Mouse (Mus musculus) stomach, embryonic 14.5 days (tissue): ENCODE measurements at regions not wholly inside any gene's neighbourhood (a gene's known extent, or its start where the extent isn't known, plus 50 kb on each side); places are given as distances from the start of the nearest gene placed in this dataset.

Experiments
- ATAC-seq: fragments of 200-750 bp; cut with Nextera tagmentation; 2 replicates; pipeline ENCODE4 v1.8.0; 2017; ENCODE audit warnings: low read depth, moderate TSS enrichment; ENCODE audit not compliant: insufficient number of reproducible peaks, insufficient read depth, low FRiP score
- H3K27ac ChIP-seq: fragments of 300-500 bp; sonication (generic); 2 replicates; pipeline ENCODE4 v1.5.1; 2014; ENCODE audit warnings: mild to moderate bottlenecking, low read length, moderate library complexity, mixed read lengths
- H3K27me3 ChIP-seq: fragments of 300-500 bp; sonication (generic); 2 replicates; pipeline ENCODE4 v1.6.1; 2014; ENCODE audit warnings: low read length, control low read depth, mixed read lengths; ENCODE audit not compliant: control insufficient read depth, insufficient read depth
- H3K36me3 ChIP-seq: fragments of 300-500 bp; sonication (generic); 2 replicates; pipeline ENCODE4 v1.6.1; 2014; ENCODE audit warnings: mild to moderate bottlenecking, control low read depth, low read length, moderate library complexity, mixed read lengths; ENCODE audit not compliant: control insufficient read depth, insufficient read depth
- H3K4me1 ChIP-seq: fragments of 300-500 bp; sonication (generic); 2 replicates; pipeline ENCODE4 v1.6.1; 2014; ENCODE audit warnings: low read length, control low read depth, mixed read lengths; ENCODE audit not compliant: control insufficient read depth, insufficient read depth
- H3K4me2 ChIP-seq: fragments of 300-500 bp; sonication (generic); replicated peaks from 2 replicates; pipeline ENCODE4 v1.6.1; 2014; ENCODE audit warnings: low read depth, low read length, control low read depth
- H3K4me3 ChIP-seq: fragments of 300-500 bp; sonication (generic); 2 replicates; pipeline ENCODE4 v1.5.1; 2014; ENCODE audit warnings: low read depth, low read length, control low read depth
- H3K9ac ChIP-seq: fragments of 300-500 bp; sonication (generic); replicated peaks from 2 replicates; pipeline ENCODE4 v1.6.1; 2014; ENCODE audit warnings: low read depth, mild to moderate bottlenecking, control low read depth, low read length, moderate library complexity, mixed read lengths
- H3K9me3 ChIP-seq: fragments of 300-500 bp; sonication (generic); 2 replicates; pipeline ENCODE4 v1.6.1; 2016; ENCODE audit warnings: low read depth, low read length, control low read depth; ENCODE audit not compliant: control insufficient read depth
- WGBS: fragments of 180-500 bp; shearing (Covaris S2); extraction: QIAGEN DNeasy Blood & Tissue Kit; methylation state at CpG from one replicate; pipeline ENCODE4 v1.1.7; 2014; 5-methylcytosine and 5-hydroxymethylcytosine counted together

DNA sequence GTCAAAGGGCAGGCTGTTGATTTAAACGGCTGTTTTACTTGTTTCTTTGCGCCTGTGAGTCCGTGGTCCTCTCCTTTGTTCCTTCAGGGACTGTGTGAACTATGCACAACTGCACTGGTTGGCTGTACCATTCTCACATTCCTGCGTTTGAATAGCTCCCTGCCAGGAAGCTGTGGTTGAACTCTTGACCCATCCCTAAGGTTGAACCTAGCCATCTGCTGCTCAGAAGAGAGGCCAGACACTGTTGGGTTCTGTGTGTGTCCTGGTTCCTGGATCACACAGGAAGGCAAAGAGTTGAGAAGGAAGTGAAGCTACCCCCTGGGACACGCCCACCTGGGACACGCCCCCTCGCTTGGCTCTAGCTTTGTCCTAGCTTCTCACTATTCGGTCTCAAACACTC is 149.3 kb upstream of the Ubl3 start:
- no peaks in the 10 kb centered on the region for H3K4me1 ChIP-seq
- no peaks in the 10 kb centered on the region for H3K9me3 ChIP-seq
- no peak overlapping the region for H3K4me3 ChIP-seq
- WGBS: 51% methylated on average over 8 of the region's 8 CpGs
- H3K9ac ChIP-seq: no peak overlapping the region
- no peak overlapping the region for H3K27ac ChIP-seq
- H3K36me3 ChIP-seq: no peaks in the 10 kb centered on the region
- no peak overlapping the region for H3K4me2 ChIP-seq
- no peaks in the 10 kb centered on the region for H3K27me3 ChIP-seq
- no peak for ATAC-seq

DNA sequence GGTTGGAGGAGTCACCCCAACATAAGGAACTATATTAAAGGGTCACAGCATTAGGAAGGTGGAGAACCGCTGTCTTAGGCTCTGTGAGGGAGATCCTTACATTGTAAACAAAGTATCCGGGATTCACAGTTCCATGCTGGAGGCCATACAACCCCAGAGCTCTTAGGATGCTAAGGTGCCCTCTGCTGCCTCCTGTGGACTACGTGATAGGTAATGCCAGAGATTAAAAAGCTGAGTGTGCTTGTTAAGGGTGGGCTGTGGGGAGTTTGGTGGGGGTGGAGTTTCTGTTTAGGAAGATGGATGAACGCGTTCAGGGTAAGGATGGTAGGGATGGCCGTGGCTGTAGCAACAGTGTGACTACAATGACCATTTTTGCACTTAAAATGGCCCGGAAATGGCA is 148.4 kb upstream of the Ubl3 start:
- no peak overlapping the region for H3K4me2 ChIP-seq
- no peaks in the 10 kb centered on the region for H3K36me3 ChIP-seq
- H3K9me3 ChIP-seq: no peaks in the 10 kb centered on the region
- H3K4me1 ChIP-seq: no peaks in the 10 kb centered on the region
- no peaks in the 10 kb centered on the region for H3K27me3 ChIP-seq
- no peak overlapping the region for H3K27ac ChIP-seq
- ATAC-seq: no peak
- no peak overlapping the region for H3K4me3 ChIP-seq
- WGBS: 65% methylated on average over 7 of the region's 7 CpGs
- H3K9ac ChIP-seq: no peak overlapping the region

DNA sequence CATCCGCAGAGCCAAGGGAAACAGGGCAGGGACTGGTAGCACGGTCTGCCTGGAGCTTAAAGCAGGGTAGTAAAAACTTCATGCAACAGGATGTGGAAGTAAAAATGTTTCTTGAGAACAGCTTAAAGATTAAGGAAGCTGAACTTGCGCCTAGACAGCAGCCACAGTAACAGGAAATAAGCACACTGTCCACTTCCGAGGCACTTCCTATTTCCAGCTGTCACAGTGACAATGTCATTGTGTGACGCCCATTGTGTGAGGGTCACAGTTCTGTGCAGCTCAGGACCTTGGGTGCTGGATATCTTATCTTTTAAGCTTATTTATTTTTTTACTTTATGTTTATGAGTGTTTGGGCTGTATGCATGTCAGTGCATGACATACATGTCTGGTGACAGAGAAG is 147.7 kb upstream of the Ubl3 start:
- no peak overlapping the region for H3K9ac ChIP-seq
- H3K4me1 ChIP-seq: no peaks in the 10 kb centered on the region
- H3K36me3 ChIP-seq: no peaks in the 10 kb centered on the region
- no peak overlapping the region for H3K27ac ChIP-seq
- H3K9me3 ChIP-seq: no peaks in the 10 kb centered on the region
- no peak overlapping the region for H3K4me2 ChIP-seq
- no peaks in the 10 kb centered on the region for H3K27me3 ChIP-seq
- H3K4me3 ChIP-seq: no peak overlapping the region
- no peak for ATAC-seq
- WGBS: 75% methylated on average over 5 of the region's 5 CpGs

DNA sequence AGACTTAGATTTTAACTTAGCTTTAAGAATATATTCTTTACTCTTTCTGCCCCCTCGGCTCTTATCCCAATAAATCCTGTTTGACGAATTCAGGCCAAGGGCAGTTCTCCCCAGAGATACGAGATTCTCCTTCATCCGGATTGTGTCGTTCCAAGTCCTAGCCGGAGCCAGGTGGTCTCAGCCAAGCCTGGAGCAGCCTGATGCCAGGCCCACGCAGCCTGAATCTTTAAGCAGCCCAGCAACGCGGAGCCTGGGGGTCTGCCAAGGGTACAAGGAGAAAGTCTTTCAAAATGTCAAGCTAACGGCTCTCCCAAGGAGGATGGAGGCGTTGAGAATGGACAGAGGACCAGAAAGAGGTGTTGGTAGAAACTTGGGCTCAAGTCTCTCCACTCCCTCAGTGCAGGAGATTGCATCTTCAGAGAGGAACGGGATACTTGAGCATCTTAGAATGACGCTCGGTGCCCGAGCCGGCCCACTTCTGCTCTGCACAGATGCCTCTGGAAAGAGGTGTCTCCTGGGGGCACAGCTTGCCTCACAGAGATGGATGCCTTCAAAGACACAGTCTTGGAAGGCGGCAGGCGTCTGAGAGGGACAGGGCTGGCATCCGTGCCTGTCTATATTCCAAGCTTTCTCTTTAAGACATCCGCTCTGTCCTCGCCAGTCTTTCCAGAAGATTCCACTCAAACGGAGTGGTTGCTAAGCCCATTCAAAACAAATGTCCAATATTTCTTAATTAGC is 145.2 kb upstream of the Ubl3 start:
- H3K9ac ChIP-seq: no peak overlapping the region
- no peaks in the 10 kb centered on the region for H3K4me1 ChIP-seq
- 60% methylated on average over 22 of the region's 22 CpGs for WGBS
- no peaks in the 10 kb centered on the region for H3K36me3 ChIP-seq
- H3K4me2 ChIP-seq: no peak overlapping the region
- H3K4me3 ChIP-seq: no peak overlapping the region
- no peaks in the 10 kb centered on the region for H3K27me3 ChIP-seq
- ATAC-seq: no peak
- H3K27ac ChIP-seq: peak overlapping the region; percentile 17; the same call in 1 of the 2 replicates
- no peaks in the 10 kb centered on the region for H3K9me3 ChIP-seq

DNA sequence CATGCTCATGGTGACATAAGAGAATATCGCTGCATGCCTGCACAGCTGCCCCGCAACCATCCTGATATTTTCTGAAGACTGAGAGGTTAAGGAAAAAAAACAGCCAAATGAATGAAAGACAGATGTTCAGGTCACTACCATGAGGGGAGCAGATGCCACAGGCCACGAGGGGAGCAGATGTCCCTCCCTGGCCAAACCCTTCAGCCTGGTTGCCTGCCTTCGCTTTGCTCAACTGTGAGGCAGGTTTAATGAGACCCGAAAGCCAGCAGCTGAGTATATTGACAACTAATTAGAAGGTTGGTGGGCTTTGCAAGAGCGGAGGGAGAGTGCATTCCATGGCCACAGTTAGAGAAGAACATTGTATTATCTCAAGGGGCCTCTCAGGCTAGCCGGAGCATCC is 141.8 kb upstream of the Ubl3 start:
- Histone ChIP-seq H3K4me1 (no peaks in the 10 kb centered on the region), H3K9me3 (no peaks in the 10 kb centered on the region), H3K27ac (no peak overlapping the region), H3K27me3 (no peaks in the 10 kb centered on the region), H3K9ac (no peak overlapping the region), H3K36me3 (no peaks in the 10 kb centered on the region), H3K4me3 (no peak overlapping the region), H3K4me2 (no peak overlapping the region)
- 79% methylated on average over 7 of the region's 7 CpGs for WGBS
- no peak for ATAC-seq

DNA sequence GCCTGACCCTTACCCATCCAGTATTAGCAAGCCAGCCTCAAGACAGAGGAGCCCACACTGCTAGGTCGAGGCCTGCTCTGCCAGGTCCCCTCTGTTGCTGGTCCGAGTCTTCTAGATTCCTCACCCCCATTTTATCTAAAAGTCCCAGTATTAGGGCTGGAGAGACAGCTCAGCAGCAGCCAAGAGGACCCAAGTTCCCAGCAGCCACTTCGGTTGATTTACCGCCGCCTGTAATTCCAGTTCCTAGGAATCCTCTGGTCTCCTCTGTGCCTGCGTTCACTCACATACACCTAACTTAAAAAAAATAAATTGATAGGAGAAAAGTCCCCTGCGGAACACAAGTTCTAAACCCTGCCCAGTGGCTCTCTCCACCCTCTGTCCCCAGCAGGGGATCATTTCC is 138.9 kb upstream of the Ubl3 start:
- H3K9me3 ChIP-seq: no peaks in the 10 kb centered on the region
- no peak overlapping the region for H3K4me2 ChIP-seq
- H3K27ac ChIP-seq: no peak overlapping the region
- no peaks in the 10 kb centered on the region for H3K27me3 ChIP-seq
- no peak overlapping the region for H3K4me3 ChIP-seq
- H3K36me3 ChIP-seq: no peaks in the 10 kb centered on the region
- ATAC-seq: no peak
- no peak overlapping the region for H3K9ac ChIP-seq
- WGBS: 78% methylated on average over 7 of the region's 7 CpGs
- no peaks in the 10 kb centered on the region for H3K4me1 ChIP-seq

DNA sequence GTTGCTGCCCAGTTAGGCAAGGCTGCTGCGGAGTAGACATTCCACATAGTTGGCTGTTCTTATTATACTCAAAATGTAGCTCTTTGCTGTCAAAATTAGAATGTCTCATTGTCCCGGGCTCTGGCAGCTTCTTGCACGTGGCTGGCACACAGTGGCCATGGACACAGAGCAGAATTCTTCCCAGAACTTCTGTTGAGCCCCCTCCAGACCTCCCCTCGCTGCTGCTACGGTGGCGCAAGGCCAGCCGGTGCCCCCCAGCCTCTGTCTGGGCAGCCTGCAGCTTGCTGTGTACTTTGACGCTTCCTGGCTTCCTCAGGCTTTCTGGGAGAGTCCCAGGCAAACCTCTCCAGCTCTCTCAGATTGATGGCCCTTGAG is 138.2 kb upstream of the Ubl3 start:
- H3K27me3 ChIP-seq: no peaks in the 10 kb centered on the region
- WGBS: 56% methylated on average over 8 of the region's 8 CpGs
- ATAC-seq: no peak
- H3K4me3 ChIP-seq: no peak overlapping the region
- H3K4me1 ChIP-seq: no peaks in the 10 kb centered on the region
- H3K36me3 ChIP-seq: no peaks in the 10 kb centered on the region
- no peaks in the 10 kb centered on the region for H3K9me3 ChIP-seq
- H3K27ac ChIP-seq: no peak overlapping the region
- H3K4me2 ChIP-seq: no peak overlapping the region
- no peak overlapping the region for H3K9ac ChIP-seq

DNA sequence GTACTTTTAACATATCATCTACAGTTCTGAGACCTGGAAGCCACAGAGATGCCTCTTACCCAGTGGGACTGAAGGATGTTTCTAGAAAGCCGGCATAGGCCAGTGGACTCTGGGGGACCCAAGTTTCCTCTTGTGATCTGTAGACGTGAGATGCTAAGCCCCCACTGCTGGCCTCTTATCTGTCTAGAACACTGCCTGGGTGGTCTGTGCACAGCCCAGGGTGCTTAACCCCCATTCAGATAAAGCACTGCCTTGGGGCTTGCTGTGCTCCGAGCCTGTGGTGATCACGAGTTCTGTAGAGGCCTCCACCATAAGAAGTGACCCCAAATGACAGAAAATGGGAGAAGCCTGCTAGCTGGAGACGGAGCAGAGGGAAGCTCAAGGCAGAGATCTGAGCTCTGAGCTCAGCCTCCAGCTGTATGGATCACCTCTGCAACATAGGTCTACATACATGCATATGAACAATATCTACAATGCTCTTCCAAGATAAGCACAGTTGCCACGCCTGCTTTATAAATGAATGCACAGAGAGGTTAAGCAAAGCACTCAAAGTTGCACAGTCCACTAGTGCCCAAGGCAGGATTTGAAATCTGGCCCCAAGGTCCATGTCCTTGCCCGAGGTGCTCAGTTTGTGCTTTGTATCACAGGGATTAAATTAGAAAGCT is 137.7 kb upstream of the Ubl3 start:
- Histone ChIP-seq H3K4me2 (no peak overlapping the region), H3K36me3 (no peaks in the 10 kb centered on the region), H3K4me1 (no peaks in the 10 kb centered on the region), H3K4me3 (no peak overlapping the region), H3K27me3 (no peaks in the 10 kb centered on the region), H3K27ac (no peak overlapping the region), H3K9me3 (no peaks in the 10 kb centered on the region; the same call in 1 of the 2 replicates), H3K9ac (no peak overlapping the region)
- ATAC-seq: no peak; the same call in 1 of the 2 replicates
- WGBS: 59% methylated on average over 7 of the region's 7 CpGs

DNA sequence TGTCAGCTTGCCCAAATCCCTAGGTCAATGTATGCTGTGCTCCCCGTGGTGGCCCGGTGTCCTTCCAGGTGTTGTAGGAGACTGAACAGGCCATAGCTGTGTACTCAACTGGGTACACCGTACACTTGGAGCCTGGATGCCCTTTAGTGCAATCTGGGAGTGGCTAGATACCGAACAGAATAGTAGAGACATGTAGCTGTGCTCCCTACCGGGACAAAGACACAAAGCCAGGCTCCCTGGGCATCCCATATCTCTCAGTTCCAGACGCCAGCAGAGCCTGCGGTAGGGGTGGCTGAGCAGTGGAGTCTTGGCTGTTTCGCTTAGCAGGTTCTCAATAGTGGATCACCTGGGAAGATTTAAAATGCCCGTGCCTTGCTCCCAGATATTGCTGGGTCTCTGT is 136.7 kb upstream of the Ubl3 start:
- no peak overlapping the region for H3K4me3 ChIP-seq
- no peak overlapping the region for H3K4me2 ChIP-seq
- no peak for ATAC-seq
- no peaks in the 10 kb centered on the region for H3K4me1 ChIP-seq
- no peak overlapping the region for H3K9ac ChIP-seq
- H3K9me3 ChIP-seq: no peaks in the 10 kb centered on the region; the same call in 1 of the 2 replicates
- 81% methylated on average over 9 of the region's 9 CpGs for WGBS
- H3K27me3 ChIP-seq: no peaks in the 10 kb centered on the region
- H3K27ac ChIP-seq: no peak overlapping the region
- H3K36me3 ChIP-seq: no peaks in the 10 kb centered on the region
